Comparison of ENCODE assay signal across 18 mouse cellular contexts in genomic region chr15:83345898-83346529, GRCm38 (mm10). TPM values are rescaled to one million over a fixed set of nuclear protein-coding genes. Genes with fewer than 3 reads are reported as not detected.
DNase-seq lines count a peak whose midpoint lies in the region; ATAC-seq and TF ChIP-seq lines count a peak whose summit lies in the region.
"Had no signal": no experiment of that assay in that cellular context is flagged by ENCODE, and none has a peak within 500 bp of the region (broad histone marks: within the 10 kb centered on the region; RNA-seq: fewer than 3 reads in every experiment).

No protein-coding gene starts in this region.

- TF ChIP-seq EP300 in heart, adult 2 months (IDR thresholded peaks at IDR 0.05; ENCODE audit: insufficient read depth, low read depth, low read length), result no peak
- no peak for TF ChIP-seq EP300 in ES-Bruce4 (IDR thresholded peaks at IDR 0.05; ENCODE audit: insufficient read depth, low read depth, low read length)

- no peak overlapping the region for H3K9ac ChIP-seq in heart, embryonic 13.5 days
- no peak overlapping the region for H3K9ac ChIP-seq in heart, adult 2 months (ENCODE audit: low read depth, low read length)
- no peak overlapping the region for H3K9ac ChIP-seq in ES-Bruce4 (ENCODE audit: low read depth, poor library complexity, severe bottlenecking)
- H3K9ac ChIP-seq in intestine, embryonic 16.5 days (ENCODE audit: low read depth, low read length), result no peak overlapping the region
- no peak overlapping the region for H3K9ac ChIP-seq in stomach, embryonic 15.5 days
- H3K9ac ChIP-seq: forebrain, embryonic 13.5 days; midbrain, embryonic 15.5 days had no signal

- DNase-seq in heart, adult 2 months, result no peak
- no peak for DNase-seq in left cerebral cortex, postnatal 25 days (ENCODE audit: low spot score in 2 of 2)
- no peak for DNase-seq in gastrocnemius, postnatal 36 days
- DNase-seq: adrenal gland, adult 8-10 months; cerebellum, adult 9-11 months; gastrocnemius, postnatal 14 days; kidney, adult 9 months; lung, adult 18-20 months; lung, postnatal 14 days; thymus, postnatal 25 days had no signal

- no peak for TF ChIP-seq POLR2A in heart, adult 2 months (IDR thresholded peaks at IDR 0.05; ENCODE audit: insufficient read depth, low read depth, low read length)
- TF ChIP-seq POLR2A in ES-Bruce4 (IDR thresholded peaks at IDR 0.05; ENCODE audit: insufficient read depth, low read length), result no peak

- no peaks in the 10 kb centered on the region for H3K9me3 ChIP-seq in heart, embryonic 13.5 days
- H3K9me3 ChIP-seq in ES-Bruce4 (replicated peaks; ENCODE audit: control insufficient read depth, insufficient read depth, low read length, poor library complexity, severe bottlenecking), result no peaks in the 10 kb centered on the region
- H3K9me3 ChIP-seq in intestine, embryonic 16.5 days (ENCODE audit: control insufficient read depth, low read length), result no peaks in the 10 kb centered on the region
- H3K9me3 ChIP-seq in stomach, embryonic 15.5 days, result no peaks in the 10 kb centered on the region
- H3K9me3 ChIP-seq: forebrain, embryonic 13.5 days; hindbrain, embryonic 10.5 days; limb, embryonic 13.5 days; midbrain, embryonic 15.5 days had no signal

- H3K79me2 ChIP-seq in heart, adult 2 months (replicated peaks; ENCODE audit: control insufficient read depth, insufficient read depth, low read length), result no peaks in the 10 kb centered on the region

- TF ChIP-seq CTCF in heart, adult 2 months (IDR thresholded peaks at IDR 0.05), result no peak
- peak; percentile 40 for TF ChIP-seq CTCF in ES-Bruce4 (IDR thresholded peaks at IDR 0.05; ENCODE audit: low read depth, low read length)

- H3K27ac ChIP-seq in heart, embryonic 13.5 days (replicated peaks), result no peak overlapping the region; the same call in 1 of the 2 replicates
- H3K27ac ChIP-seq in heart, adult 2 months, result no peak overlapping the region
- H3K27ac ChIP-seq in ES-Bruce4 (ENCODE audit: insufficient read depth, low read length), result no peak overlapping the region
- H3K27ac ChIP-seq in intestine, embryonic 16.5 days (ENCODE audit: low read length), result peak overlapping the region; percentile 86; the same call in 1 of the 2 replicates
- 0 out of 2 replicates have a peak overlapping the region, but pooled peaks have one; percentile 19 for H3K27ac ChIP-seq in stomach, embryonic 15.5 days
- H3K27ac ChIP-seq: forebrain, embryonic 13.5 days; limb, embryonic 13.5 days; midbrain, embryonic 15.5 days had no signal

- peaks cover 43% of the 10 kb centered on the region for H3K36me3 ChIP-seq in heart, embryonic 13.5 days
- H3K36me3 ChIP-seq in heart, adult 2 months (ENCODE audit: control insufficient read depth, insufficient read depth, low read length), result no peaks in the 10 kb centered on the region
- H3K36me3 ChIP-seq in ES-Bruce4 (ENCODE audit: control insufficient read depth, insufficient read depth, low read length, poor library complexity, severe bottlenecking), result no peaks in the 10 kb centered on the region
- peaks cover 7% of the 10 kb centered on the region; the same call in 1 of the 2 replicates for H3K36me3 ChIP-seq in intestine, embryonic 16.5 days (ENCODE audit: control insufficient read depth, insufficient read depth, low read length)
- H3K36me3 ChIP-seq in stomach, embryonic 15.5 days, result peaks cover 3% of the 10 kb centered on the region; the same call in 1 of the 2 replicates

- WGBS in heart, embryonic 13.5 days, result 82% methylated on average over 15 of the region's 15 CpGs
- 91% methylated on average over 15 of the region's 15 CpGs for WGBS in heart, adult 2 months
- 86% methylated on average over 15 of the region's 15 CpGs for WGBS in intestine, embryonic 16.5 days
- 85% methylated on average over 15 of the region's 15 CpGs for WGBS in stomach, embryonic 15.5 days

- H3K4me3 ChIP-seq in heart, embryonic 13.5 days, result no peak overlapping the region
- H3K4me3 ChIP-seq in heart, adult 2 months, result no peak overlapping the region
- H3K4me3 ChIP-seq in ES-Bruce4 (ENCODE audit: low read depth, low read length), result no peak overlapping the region
- no peak overlapping the region for H3K4me3 ChIP-seq in intestine, embryonic 16.5 days (ENCODE audit: low read length)
- no peak overlapping the region for H3K4me3 ChIP-seq in stomach, embryonic 15.5 days (replicated peaks)
- H3K4me3 ChIP-seq: forebrain, embryonic 13.5 days; hindbrain, embryonic 10.5 days; limb, embryonic 13.5 days; midbrain, embryonic 15.5 days had no signal

- no peaks in the 10 kb centered on the region for H3K27me3 ChIP-seq in heart, embryonic 13.5 days (replicated peaks)
- no peaks in the 10 kb centered on the region for H3K27me3 ChIP-seq in heart, adult 2 months (ENCODE audit: control insufficient read depth, insufficient read depth, low read length)
- H3K27me3 ChIP-seq in ES-Bruce4 (ENCODE audit: control insufficient read depth, insufficient read depth, low read length, poor library complexity, severe bottlenecking), result no peaks in the 10 kb centered on the region
- no peaks in the 10 kb centered on the region for H3K27me3 ChIP-seq in intestine, embryonic 16.5 days (replicated peaks; ENCODE audit: control insufficient read depth, insufficient read depth, low read length)
- no peaks in the 10 kb centered on the region for H3K27me3 ChIP-seq in stomach, embryonic 15.5 days (replicated peaks)
- H3K27me3 ChIP-seq: forebrain, embryonic 13.5 days; limb, embryonic 13.5 days; midbrain, embryonic 15.5 days had no signal

- intact Hi-C loops in heart, adult 2 months (cut with DNase I), result no loop called here
- intact Hi-C loops in left cerebral cortex, postnatal 25 days (cut with DNase I), result no loop called here
- intact Hi-C loops in gastrocnemius, postnatal 36 days (cut with DNase I), result no loop called here

- H3K4me2 ChIP-seq in heart, embryonic 13.5 days, result peak overlapping the region; percentile 44; the same call in 1 of the 2 replicates
- no peak overlapping the region for H3K4me2 ChIP-seq in intestine, embryonic 16.5 days (ENCODE audit: low read depth, low read length)
- no peak overlapping the region for H3K4me2 ChIP-seq in stomach, embryonic 15.5 days
- H3K4me2 ChIP-seq: forebrain, embryonic 13.5 days; limb, embryonic 13.5 days; midbrain, embryonic 15.5 days had no signal

- peaks cover 56% of the 10 kb centered on the region for H3K4me1 ChIP-seq in heart, embryonic 13.5 days
- H3K4me1 ChIP-seq in heart, adult 2 months (ENCODE audit: control insufficient read depth, insufficient read depth, low read length), result peaks cover 6% of the 10 kb centered on the region
- no peaks in the 10 kb centered on the region for H3K4me1 ChIP-seq in ES-Bruce4 (ENCODE audit: control insufficient read depth, insufficient read depth, low read length)
- peaks cover 23% of the 10 kb centered on the region; the same call in 1 of the 2 replicates for H3K4me1 ChIP-seq in intestine, embryonic 16.5 days (ENCODE audit: control insufficient read depth, insufficient read depth, low read length)
- peaks cover 36% of the 10 kb centered on the region for H3K4me1 ChIP-seq in stomach, embryonic 15.5 days

- ATAC-seq in heart, embryonic 13.5 days (ENCODE audit: extremely low read depth, insufficient number of reproducible peaks, low FRiP score, low TSS enrichment), result no peak
- ATAC-seq in intestine, embryonic 16.5 days, result no peak
- ATAC-seq in stomach, embryonic 15.5 days (ENCODE audit: insufficient read depth, low FRiP score, low read depth), result no peak
- ATAC-seq: forebrain, embryonic 13.5 days; midbrain, embryonic 15.5 days had no signal

RNA-seq across cellular contexts. Expression of gene Arfgap3, which starts 4.0 kb away (rescaled TPM):
- polyA plus RNA-seq in heart, embryonic 13.5 days (2015; fragmentation: Nextera tagmentation; extraction: Ambion mirVana), result 27.8 and 28.5 TPM in 2 replicates
- 1 to 10 TPM; 9.6 to 9.8 TPM for total RNA-seq in heart, adult 2 months (2021)
- 12.2 and 13.1 TPM in 2 replicates for polyA plus RNA-seq in heart, adult 2 months (2012; rRNA removed)
- polyA plus RNA-seq in ES-Bruce4 (2011; ENCODE audit: insufficient read depth, insufficient read length, low read depth, missing spikeins), result 10.0 and 11.9 TPM in 2 replicates
- polyA plus RNA-seq in intestine, embryonic 16.5 days (2015; fragmentation: Nextera tagmentation; extraction: Ambion mirVana), result 77.9 and 86.6 TPM in 2 replicates
- polyA plus RNA-seq in stomach, embryonic 15.5 days (2015; fragmentation: Nextera tagmentation; extraction: Ambion mirVana), result 63.0 and 72.4 TPM in 2 replicates
- 10 to 100 TPM; 17.3 to 24.4 TPM for total RNA-seq in left cerebral cortex, postnatal 25 days (2021)
- total RNA-seq in gastrocnemius, postnatal 36 days (2021), result 1 to 10 TPM; 5.7 to 6.1 TPM

Comparison
In these comparisons a context has a peak if more than half of its experiments do, and no peak if none do; other contexts are left out.
1. H3K27ac ChIP-seq: peak in intestine, embryonic 16.5 days (single experiment) and stomach, embryonic 15.5 days (single experiment); none in heart, embryonic 13.5 days (single experiment), heart, adult 2 months (single experiment) and ES-Bruce4 (single experiment).